Mouse (Mus musculus): ENCODE results near the gene Nhlh1.

Nhlh1 gene

DNA sequence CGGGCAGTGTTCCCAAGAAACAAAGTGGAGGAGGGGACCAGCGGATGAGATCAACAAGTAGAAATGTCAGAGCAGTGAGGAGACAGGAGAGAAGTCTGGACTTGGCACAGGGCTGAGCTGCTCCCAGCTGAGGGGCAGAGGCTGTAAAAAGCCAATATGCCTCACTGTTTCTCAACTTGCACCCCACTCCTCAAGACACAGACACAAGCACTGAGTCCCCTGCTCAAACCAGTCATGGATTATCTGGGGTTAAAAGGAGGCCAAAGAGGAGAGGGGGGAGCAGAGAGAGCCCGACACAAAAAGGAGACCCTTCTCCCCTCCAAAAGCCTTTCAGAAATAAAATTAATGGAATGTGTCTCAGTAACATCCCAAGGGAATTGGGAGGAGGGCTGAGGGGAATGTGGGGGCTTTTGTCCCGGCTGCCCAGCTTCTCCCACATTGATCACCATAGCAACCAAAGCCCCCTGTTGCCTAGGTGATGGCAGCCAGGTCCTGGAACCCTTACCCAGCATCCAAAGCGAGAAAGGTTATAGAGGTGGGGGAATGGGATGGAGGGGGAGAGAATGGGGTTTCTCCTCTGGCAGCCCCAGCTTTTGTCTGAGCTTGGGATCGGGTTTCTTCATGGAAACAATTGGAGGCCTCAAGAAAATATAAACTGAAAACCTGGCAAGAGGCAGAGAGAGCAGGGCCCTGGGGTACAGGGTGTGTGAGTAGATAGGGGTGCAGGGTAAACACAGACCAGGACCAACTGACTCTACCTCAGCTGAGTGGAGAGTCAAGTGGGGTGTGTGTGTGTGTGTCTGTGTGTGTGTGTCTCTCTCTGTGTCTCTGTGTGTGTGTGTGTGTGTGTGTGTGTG, 40.5 kb downstream of the Nhlh1 start:
- DNase-seq (ENCODE audit: low spot score in 2 of 2) = no peak

DNA sequence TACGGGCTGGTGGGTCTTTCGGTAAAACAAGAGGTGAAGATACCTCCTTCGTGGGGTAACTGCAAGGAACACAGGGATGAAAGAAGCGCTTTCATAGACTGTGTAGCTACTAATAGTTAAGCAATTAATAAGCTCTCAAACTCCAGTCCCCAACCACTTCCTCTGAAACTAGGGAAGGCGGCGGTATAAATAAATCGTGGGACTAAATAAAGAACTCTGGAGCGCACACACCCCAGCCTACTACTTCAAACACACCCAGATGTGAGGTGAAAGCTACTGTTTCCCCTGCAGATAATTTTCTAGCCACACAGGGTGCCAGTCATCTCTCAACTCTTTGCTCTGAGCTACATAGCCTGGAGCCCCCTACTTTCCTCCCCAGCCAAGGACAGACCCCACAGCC, 41.3 kb downstream of the Nhlh1 start:
- DNase-seq (ENCODE audit: low spot score in 2 of 2) = no peak

DNA sequence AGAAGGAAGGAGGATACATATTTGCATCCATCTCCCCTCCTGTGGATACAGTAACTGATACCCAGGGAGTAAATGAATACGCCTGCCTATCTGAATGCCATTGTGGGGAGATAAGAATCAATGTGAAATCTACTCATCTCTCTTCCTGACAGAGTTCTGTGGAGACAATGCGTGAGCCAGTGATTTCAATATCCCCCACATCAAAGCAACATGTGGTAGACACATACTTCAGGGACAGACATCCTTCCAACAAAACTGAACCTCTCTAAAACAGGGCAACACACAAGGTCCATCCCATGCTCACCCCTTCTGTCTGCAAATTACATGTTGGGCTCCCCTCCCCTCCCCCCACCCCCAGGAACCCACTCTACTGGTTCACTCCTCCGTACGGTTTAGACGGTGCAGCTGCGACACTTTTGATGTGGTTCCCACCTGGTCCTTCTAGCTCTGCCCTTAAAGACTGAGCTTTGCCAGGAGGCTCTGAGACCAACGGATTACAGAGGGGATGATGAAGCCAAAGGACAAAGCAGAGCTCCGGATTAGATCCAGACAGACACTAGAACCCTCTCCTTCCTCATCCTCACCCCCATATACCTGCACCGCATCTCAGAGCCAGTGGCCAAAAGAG, 41.9 kb downstream of the Nhlh1 start:
- no peak for DNase-seq (ENCODE audit: low spot score in 2 of 2)

DNA sequence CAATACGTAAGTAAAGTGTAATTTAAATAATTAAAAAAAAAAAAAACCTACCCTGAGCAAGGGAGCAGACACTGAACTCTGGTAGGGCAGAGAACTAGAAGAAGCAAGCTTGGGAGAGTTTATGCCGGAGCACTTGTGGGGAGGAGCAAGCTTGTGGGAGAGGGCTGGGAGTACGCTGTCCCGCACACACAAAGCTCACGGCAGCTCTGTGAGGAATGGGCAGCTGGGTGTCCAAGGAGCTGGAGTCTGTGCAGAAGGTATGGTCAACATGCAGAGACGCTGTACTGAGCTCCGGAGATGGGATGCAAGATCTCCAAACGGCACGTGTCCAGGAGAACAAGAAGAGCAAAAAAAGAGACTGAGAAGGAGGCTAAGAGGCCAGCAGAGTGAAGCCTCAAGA, 42.6 kb downstream of the Nhlh1 start:
- DNase-seq (ENCODE audit: low spot score in 2 of 2) = no peak

DNA sequence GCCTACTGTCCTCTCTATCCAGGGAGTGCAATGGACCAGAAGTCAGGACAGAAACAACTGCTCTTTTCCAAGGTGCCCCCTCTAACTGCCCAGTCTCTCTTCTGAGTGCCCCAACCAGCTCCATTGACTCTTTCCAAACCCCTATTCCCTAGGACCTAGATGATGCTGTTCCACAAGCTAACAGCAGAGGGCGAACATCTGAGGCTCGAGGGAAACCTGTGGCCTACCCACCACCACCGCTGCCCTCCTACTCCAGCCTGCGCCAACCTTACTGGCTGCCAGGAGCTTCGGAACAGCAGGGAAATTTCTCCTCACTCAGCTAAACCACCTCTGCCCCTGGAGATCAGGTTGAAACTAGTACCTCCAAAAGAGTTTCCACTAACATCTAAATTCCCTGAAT, 45.3 kb downstream of the Nhlh1 start:
- peak in 1 of 2 experiments; percentile 43 for DNase-seq (ENCODE audit: low spot score in 2 of 2)

DNA sequence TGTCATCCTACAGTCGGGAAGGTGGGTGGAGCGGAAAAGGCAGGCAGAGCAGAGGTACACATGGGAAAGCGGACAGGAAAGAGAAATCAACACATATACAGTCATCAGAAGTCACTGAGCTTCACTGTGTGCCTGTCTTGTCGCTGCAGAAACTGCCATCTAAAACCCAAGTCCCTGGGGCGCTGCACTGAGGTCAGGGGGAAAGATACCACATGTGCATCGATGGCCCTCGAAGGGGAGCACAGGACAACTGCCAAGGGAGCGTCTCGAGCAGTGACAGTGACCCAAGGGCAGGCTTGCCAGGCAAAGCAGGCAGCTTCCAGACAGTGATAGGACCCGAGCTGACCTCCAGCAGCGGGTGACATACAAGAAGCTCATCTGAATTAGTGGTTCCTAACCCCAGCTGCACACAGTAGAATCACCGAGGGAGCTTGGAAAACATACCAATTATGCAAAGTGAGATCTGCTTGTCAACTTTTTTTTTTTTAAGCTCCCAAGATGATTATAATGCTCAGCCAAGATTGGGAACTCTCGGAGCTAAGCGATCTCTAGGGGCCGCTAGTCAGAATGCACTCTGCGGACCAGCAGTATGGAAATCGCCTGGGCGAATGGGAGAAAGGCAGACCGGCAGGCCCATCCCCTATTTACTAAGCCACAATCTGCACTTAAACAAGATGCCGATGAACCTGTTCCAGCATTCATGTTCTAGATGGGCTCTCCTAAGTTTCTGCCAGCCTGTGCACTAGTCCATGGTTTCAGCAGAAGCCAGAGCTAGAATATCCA, 47.1 kb downstream of the Nhlh1 start:
- no peak for DNase-seq (ENCODE audit: low spot score in 2 of 2)

DNA sequence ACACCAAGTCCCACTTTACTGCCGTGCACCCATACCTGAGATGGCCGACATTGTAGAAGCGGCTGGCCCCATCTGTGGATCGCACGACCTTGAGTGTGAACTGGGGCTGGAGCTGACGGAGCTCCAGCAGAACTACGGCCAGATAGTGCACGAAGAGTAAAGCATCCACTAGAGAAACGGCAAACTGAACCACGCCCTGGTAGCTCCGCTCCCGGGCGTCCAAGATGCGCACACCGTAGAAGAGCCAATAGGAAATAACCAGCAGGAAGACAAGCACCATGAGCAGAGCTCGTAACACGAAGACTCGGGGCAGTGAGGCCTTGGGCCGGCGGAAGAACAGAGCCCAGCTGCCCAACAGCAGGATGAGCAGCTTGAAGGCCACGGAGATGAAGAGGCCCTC, 48.0 kb downstream of the Nhlh1 start:
- no peak for DNase-seq (ENCODE audit: low spot score in 2 of 2)

DNA sequence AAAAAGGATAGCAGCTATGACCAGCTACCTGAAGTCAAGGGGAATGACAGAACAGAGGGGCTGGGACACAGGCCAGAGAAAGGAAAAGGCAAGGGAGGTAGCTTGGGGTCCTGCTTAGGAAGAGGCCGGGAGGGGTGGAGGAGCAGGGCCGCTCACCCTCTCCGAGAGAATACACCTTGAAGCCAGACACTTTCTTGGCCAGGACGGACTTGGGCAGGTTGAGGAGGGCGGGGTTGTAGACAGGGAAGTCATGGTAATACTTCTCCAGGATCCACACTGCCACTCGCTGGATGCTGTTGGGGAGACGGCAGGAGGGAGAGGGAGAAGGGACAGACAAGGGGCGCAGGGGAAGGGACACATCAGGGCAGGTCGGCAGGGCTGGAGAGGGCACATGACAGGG, 49.0 kb downstream of the Nhlh1 start:
- no peak for DNase-seq (ENCODE audit: low spot score in 2 of 2)

DNA sequence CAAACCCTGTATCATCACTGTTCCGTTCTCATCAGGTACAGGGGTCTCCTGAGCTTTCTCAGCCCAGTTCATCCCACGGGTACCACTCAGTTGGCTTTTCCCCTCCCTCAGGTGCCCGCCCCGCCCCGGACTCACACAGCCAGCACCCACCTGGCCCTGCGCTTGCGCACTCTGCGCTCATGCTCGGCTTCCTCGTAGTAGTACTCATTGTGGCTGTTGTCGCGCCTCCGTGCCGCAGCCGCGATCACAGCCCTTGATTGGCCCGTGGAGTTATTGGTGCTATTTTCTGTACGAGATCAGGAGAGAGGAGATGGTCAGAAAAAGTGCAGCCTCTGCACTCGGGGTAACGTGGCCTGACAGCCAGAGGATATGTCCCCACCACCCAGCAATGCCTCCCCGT, 49.6 kb downstream of the Nhlh1 start:
- DNase-seq (ENCODE audit: low spot score in 2 of 2) = no peak
